Mouse (Mus musculus): Measurements from ENCODE around the gene B4gat1.
"Not testable (repeated sequence)": the region's sequence is repeated elsewhere in the genome, so short reads cannot be mapped to it uniquely, and the experiment has no call there.

The B4gat1 gene

DNA sequence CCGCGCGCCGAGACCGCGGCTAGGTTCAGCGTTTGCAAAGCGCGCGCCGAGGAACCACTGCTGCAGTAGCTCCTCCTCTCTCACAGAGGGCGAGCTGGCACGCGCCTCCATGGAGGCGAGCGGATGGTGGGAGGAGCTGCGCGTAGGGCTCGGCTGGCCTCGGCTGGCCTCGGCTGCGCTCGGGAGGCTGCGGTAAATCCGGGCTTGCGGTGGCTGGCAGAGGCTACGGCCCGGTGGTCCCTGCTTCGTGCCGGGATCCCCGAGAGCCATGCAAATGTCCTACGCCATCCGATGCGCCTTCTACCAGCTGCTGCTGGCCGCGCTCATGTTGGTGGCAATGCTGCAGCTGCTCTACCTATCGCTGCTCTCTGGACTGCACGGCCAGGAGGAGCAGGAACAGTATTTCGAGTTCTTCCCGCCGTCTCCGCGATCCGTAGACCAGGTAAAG lies at the start of gene B4gat1, which contains the start of gene AC124502.3:
Gene B4gat1, plus strand, starts transcription at position 118 of the 448 bp plus-strand sequence.
Gene AC124502.3, plus strand, starts transcription at position 183 of the 448 bp plus-strand sequence.
- peak; percentile 66 to 80 for DNase-seq (ENCODE audit: low spot score in 2 of 2)

GRCm38 (mm10) chr19:4989013-4989412 lies 49.6 kb upstream of the B4gat1 start:
- DNase-seq (ENCODE audit: low spot score in 2 of 2) = peak; percentile 53 to 76

DNA sequence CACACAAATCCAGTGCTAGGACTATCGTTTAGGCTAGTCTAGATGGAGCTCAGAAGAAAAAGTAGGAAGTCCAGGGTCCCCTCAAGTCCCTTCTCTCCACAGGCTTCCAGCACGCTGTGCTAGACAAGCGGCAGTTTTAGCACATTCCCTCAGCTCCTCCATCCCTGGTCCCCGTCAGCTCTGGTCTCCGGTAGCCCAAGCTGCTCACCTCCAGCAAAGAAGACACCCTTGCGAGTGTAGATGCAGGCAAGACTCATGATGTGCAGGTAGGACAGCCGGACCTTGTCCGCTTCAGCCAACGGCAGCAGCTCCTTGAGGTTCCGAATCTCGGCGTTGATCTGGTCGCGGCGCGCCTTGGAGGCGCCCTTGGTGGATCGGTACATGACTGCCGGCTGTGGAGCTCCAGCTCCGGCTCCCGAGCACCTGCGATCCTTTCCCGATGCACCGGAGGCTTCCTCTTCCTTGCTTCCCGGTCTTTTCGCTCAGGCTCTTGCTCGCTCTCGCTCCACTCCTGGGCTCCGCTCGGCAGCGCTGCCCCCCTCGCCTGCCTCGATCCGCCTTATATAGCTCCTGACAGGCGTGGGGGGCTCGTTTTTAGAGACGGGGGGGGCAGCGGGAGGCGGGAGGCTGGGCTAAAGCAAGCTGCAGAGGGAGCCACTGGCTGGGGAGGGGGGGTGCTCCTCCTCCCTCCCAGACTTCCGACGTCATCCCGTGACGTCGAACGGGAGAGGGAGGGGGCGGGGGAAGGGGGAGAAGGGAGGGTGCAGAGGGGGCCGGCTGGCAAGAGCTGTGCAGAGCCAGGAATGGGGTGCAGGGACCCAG lies 49.0 kb upstream of the B4gat1 start:
- DNase-seq (ENCODE audit: low spot score in 2 of 2) = no peak

DNA sequence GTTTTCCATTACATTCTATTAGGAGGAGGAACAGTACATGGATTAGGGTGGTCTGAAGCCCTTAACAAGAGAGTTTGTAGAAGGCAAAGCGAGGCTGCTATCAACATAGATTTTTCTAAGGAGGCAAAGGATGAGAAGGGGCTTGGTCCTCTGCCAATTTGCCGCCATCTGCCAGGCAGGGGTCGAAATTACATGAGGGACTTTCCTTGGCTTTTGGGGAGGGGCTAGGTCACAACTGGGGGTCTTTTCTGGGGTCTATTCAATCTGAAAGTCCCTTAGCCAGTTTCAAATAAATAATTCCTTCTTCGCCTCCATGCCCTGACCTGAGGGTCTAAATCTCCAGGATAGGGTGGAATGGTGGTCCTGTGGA lies 48.4 kb upstream of the B4gat1 start, which contains the start of gene Npas4:
Gene Npas4, minus strand, starts transcription at position 61 of the 370 bp plus-strand sequence.
- no peak for DNase-seq (ENCODE audit: low spot score in 2 of 2)

DNA sequence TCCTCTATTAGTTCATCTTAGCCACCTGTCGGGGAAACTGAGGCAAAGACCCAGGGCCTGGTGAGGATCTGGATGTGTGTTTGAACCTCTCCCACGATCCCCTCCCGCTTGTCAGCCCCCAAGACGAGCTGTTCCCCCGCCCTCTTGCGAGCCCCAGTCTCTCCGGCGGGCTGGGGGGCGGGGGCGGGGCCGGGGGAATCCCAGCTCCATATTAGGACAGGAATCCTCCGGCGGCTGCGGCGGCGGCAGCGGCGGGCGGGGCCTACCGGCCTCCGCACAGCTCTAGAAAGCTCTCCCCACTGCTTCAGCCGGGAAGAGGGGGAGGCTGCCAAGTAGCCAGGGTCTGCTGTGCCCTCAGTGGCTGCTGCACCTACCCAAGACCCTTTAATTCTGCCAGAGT lies 47.9 kb upstream of the B4gat1 start:
- DNase-seq (ENCODE audit: low spot score in 2 of 2) = no peak

GRCm38 (mm10) chr19:4992371-4992770 lies 46.3 kb upstream of the B4gat1 start:
- DNase-seq (ENCODE audit: low spot score in 2 of 2) = no peak

- peak; percentile 51 to 53 for DNase-seq (ENCODE audit: low spot score in 2 of 2)
These were observed 45.7 kb upstream of the B4gat1 start for GRCm38 (mm10) chr19:4992904-4993303.

GRCm38 (mm10) chr19:4994043-4994442 lies 44.6 kb upstream of the B4gat1 start:
- no peak for DNase-seq (ENCODE audit: low spot score in 2 of 2)

GRCm38 (mm10) chr19:4999445-5000140 lies 39.0 kb upstream of the B4gat1 start:
- DNase-seq (ENCODE audit: low spot score in 2 of 2) = no peak

GRCm38 (mm10) chr19:5001666-5002406 lies 36.8 kb upstream of the B4gat1 start:
- peak; percentile 67 to 78 for DNase-seq (ENCODE audit: low spot score in 2 of 2)

GRCm38 (mm10) chr19:5003644-5004043 lies 35.0 kb upstream of the B4gat1 start:
- not testable (repeated sequence) for DNase-seq (ENCODE audit: low spot score in 2 of 2)

DNA sequence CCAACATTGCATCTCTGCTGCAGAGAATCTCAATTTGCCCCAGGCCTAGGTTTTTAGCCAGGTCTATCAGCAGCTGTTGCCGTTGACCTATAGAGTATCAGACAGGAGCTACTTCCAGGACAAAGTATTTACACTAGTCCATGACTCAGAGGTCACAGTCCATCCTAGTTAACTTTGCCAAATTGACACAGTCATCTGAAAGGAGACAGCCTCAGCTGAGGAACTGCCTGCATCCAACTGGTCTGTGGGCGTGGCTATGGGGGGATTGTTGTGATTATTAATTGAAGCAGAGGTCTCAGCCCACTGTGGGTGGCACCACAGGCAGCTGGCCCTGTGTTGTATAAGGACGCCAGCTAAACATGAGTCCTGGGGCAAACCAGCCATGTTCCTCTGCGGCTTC lies 33.7 kb upstream of the B4gat1 start:
- DNase-seq (ENCODE audit: low spot score in 2 of 2) = no peak

GRCm38 (mm10) chr19:5013138-5013537 lies 25.5 kb upstream of the B4gat1 start:
- DNase-seq (ENCODE audit: low spot score in 2 of 2) = no peak

- DNase-seq (ENCODE audit: low spot score in 2 of 2) = peak; percentile 32 to 34
These were observed 23.6 kb upstream of the B4gat1 start for GRCm38 (mm10) chr19:5014961-5015398.

DNA sequence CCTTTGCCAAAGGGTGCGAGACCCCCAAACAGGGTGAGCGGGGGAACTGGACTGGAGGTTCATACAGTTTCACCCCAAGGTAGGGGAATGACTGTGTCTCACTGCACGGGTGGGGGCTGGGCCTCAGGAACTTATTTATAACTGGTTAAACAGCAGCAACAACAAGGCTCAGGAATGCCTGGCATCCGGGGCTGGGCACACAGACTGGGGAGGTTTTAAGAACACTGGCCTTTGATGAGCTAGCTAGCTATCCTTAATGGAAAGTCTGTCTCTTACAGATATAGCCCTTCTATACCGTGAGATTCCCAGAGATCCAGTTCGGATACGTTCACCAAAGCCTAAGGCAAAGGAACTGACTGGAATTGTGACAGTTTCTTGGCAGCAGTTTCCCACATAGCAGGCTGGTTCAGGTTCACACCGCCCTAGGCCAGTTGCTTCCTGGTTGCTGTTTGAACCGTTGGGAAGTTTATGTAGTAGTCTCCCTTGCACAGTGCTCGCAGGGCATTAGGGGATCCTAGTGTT lies 22.3 kb upstream of the B4gat1 start:
- DNase-seq (ENCODE audit: low spot score in 2 of 2) = no peak

- DNase-seq (ENCODE audit: low spot score in 2 of 2) = peak; percentile 64 to 79
These were observed 21.8 kb upstream of the B4gat1 start for GRCm38 (mm10) chr19:5016782-5017181.

DNA sequence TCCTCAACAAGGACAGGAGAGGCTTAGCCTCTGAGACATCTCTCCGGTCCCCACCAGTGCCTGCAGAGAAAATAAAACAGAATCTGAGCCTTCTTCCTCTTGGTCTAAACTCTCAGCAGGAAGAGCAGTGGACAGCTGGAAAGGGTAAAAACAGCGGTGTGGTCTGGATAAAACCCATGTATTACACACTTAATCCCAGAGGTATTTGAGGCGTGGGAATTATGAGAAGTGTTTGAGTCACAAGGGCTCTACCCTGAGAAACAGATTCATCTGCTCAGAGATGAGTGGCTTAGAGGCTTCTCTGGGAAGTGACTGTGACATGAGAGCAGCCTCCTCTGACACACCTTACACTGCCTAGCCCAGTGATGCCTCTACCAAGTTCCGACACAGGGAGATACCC lies 21.0 kb upstream of the B4gat1 start:
- DNase-seq (ENCODE audit: low spot score in 2 of 2) = no peak

- no peak for DNase-seq (ENCODE audit: low spot score in 2 of 2)
These were observed 20.4 kb upstream of the B4gat1 start for GRCm38 (mm10) chr19:5018191-5018590.

DNA sequence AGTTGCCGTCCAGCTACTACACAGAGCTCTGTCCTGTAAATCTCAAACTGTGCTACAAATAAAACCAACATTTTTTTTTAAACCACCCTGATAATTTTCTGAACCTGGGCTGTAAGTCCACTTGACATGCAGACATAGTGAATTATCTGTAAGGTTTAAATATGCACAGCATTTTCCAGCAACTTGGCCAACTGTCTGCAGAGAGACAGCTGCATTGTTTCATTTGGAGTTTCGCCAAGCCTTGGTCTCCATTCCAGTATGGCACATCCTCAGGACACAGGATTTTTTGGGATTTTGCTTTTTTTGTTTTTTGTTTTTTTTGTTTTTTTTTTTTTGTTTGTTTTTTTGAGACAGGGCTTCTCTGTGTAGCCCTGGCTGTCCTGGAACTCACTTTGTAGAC lies 17.2 kb upstream of the B4gat1 start:
- no peak for DNase-seq (ENCODE audit: low spot score in 2 of 2)

DNA sequence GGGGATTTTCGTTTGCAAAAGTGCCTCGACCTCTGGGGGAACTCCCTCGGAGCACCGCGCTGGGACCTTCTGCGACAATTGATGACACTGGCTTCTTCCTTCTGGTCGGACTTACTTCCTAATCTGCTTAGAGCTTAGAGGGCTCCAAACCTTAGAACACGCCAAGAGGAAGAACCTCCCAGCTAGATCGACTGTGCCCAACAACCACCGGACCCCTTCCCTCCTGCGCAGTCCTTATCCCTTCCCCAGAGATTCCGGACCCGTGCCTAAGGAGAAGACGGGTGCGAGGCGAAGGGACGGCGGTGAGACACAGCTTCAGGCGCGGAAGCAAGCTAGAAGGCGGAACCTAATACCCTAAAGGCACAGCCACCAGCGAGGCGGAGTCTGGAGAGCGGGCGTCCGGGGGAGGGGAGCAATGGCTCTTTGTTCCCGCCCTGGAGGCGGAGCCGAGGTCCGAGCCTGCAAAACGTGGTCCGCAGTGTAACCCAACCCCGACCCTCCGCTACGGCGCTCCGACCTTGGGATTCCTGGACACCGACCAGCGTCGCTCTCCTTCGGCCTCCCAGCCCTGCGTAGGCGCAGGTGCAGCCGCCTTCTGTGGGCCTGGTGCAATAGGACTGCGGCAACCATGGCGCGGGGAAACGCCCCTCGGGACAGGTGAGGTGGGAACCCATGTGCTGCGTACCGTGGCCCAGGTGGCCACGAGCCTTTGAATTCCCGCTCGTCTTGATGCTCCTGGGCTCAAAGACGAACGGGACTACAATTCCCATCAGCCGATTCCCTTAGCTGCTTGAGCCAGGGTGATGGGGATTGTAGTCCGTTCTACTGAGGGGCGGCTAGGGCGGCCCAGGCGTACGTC lies 14.8 kb upstream of the B4gat1 start, which contains the start of gene Slc29a2:
Gene Slc29a2, plus strand, starts transcription at position 240 of the 859 bp plus-strand sequence.
- peak; percentile 83 to 84 for DNase-seq (ENCODE audit: low spot score in 2 of 2)

DNA sequence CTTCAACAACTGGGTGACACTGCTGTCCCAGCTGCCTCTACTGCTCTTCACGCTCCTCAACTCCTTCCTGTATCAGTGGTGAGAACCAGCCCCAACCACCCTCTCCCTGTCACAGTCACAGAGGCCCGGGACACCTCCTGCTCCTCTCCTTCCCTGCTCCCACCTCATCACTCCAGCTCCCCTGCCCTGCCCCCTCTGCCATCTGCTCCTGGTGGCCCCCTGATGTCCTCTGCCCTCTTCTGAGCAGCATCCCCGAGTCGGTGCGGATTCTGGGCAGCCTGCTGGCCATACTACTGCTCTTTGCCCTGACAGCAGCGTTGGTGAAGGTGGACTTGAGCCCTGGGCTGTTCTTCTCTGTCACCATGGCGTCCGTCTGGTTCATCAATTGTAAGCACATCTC lies 12.5 kb upstream of the B4gat1 start:
- DNase-seq (ENCODE audit: low spot score in 2 of 2) = no peak

All from natural killer cell, adult 2 months (primary cell).